Mouse (Mus musculus): ENCODE measurements around the gene Fam53b.

- TF ChIP-seq CTCF (IDR thresholded peaks at IDR 0.05; ENCODE audit: borderline replicate concordance, extremely low read depth, insufficient read depth, insufficient read length) = no peak
- TF ChIP-seq POLR2A (IDR thresholded peaks at IDR 0.05; ENCODE audit: borderline replicate concordance, extremely low read depth, insufficient read depth, insufficient read length, poor library complexity, severe bottlenecking) = no peak
Observed at GRCm38 (mm10) chr7:132681296-132681695, 132.4 kb downstream of the Fam53b start.

All from brain, embryonic 14.5 days (tissue).